Mouse (Mus musculus): ENCODE results near the gene Skida1.

GRCm38 (mm10) chr2:18060396-18060795 is 11.5 kb upstream of the Skida1 start:
- TF ChIP-seq CTCF (IDR thresholded peaks at IDR 0.05) (no peak), EP300 (IDR thresholded peaks at IDR 0.05) (no peak)
